Mouse (Mus musculus) ES-Bruce4 (cell line): ENCODE data around the gene Zfp37.

ENCODE experiments used
- CTCF ChIP-seq: IDR thresholded peaks from one replicate; pipeline ENCODE4 v1.8.1; 2011; ENCODE audit warnings: low read depth, low read length
- EP300 ChIP-seq: IDR thresholded peaks from 2 replicates; pipeline ENCODE4 v1.6.1; 2011; ENCODE audit warnings: low read depth, low read length; ENCODE audit not compliant: insufficient read depth
- POLR2A ChIP-seq: IDR thresholded peaks from one replicate; pipeline ENCODE4 v1.8.1; 2011; ENCODE audit warnings: low read length; ENCODE audit not compliant: insufficient read depth

- TF ChIP-seq POLR2A (no peak), CTCF (peak; percentile 70), EP300 (peak; percentile 88)
Observed at GRCm38 (mm10) chr4:62250896-62251544, 20.2 kb upstream of the Zfp37 start.
